ENCODE assay signal across 28 mouse cellular contexts in the genomic region with DNA sequence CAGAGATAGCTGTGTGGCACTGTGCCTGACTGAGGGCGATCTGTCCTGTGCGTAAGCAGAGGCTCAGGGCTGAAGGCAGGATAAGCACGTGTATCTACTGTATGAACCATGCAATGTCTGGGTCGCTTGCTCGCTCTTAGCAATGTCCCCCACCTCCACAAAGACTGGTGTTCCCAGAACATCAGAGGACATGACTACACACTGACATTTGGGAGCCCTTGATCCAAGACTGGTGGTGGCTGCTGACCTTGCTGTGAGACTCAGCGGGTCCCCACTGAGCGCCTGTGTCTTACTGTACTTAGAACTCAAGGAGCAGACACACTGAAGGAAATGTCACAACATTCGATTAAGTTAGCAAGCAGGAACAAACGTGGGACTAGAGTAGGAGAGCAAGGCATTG. TPM values are rescaled to one million over a fixed set of nuclear protein-coding genes. Genes with fewer than 3 reads are reported as not detected.
A peak's percentile ranks its signal among the peaks of the same experiment; 100 is the strongest.
DNase-seq lines count a peak whose midpoint lies in the region; ATAC-seq lines count a peak whose summit lies in the region.
"Had no signal": no experiment of that assay in that cellular context is flagged by ENCODE, and none has a peak within 500 bp of the region (broad histone marks: within the 10 kb centered on the region; RNA-seq: fewer than 3 reads in every experiment).

No protein-coding gene starts in this region.

- no peaks in the 10 kb centered on the region for H3K4me1 ChIP-seq in forebrain, embryonic 14.5 days (ENCODE audit: control insufficient read depth, insufficient read depth, low read length)
- H3K4me1 ChIP-seq: embryonic facial prominence, embryonic 13.5 days; embryonic facial prominence, embryonic 15.5 days; forebrain, embryonic 10.5 days; forebrain, embryonic 12.5 days; forebrain, embryonic 15.5 days had no signal

- ATAC-seq in frontal cortex, adult (ENCODE audit: low TSS enrichment) = peak; percentile 69; the same call in 1 of the 2 replicates
- no peak for ATAC-seq in forebrain, embryonic 14.5 days
- ATAC-seq: forebrain, embryonic 15.5 days; forebrain, postnatal 0 days had no signal

- no peak overlapping the region for H3K4me2 ChIP-seq in forebrain, embryonic 14.5 days (ENCODE audit: low read length)
- H3K4me2 ChIP-seq: embryonic facial prominence, embryonic 13.5 days; embryonic facial prominence, embryonic 15.5 days; forebrain, embryonic 12.5 days; forebrain, embryonic 15.5 days had no signal

- H3K27ac ChIP-seq in forebrain, embryonic 14.5 days (ENCODE audit: low read depth, low read length) = no peak overlapping the region
- H3K27ac ChIP-seq: embryonic facial prominence, embryonic 13.5 days; embryonic facial prominence, embryonic 15.5 days; forebrain, embryonic 10.5 days; forebrain, embryonic 12.5 days; forebrain, embryonic 15.5 days had no signal

- no peaks in the 10 kb centered on the region for H3K9me3 ChIP-seq in forebrain, embryonic 14.5 days (replicated peaks; ENCODE audit: control insufficient read depth, low read length)
- H3K9me3 ChIP-seq: embryonic facial prominence, embryonic 13.5 days; embryonic facial prominence, embryonic 15.5 days; forebrain, embryonic 10.5 days; forebrain, embryonic 12.5 days; forebrain, embryonic 15.5 days had no signal

- no peak overlapping the region for H3K9ac ChIP-seq in forebrain, embryonic 14.5 days (ENCODE audit: low read length)
- H3K9ac ChIP-seq: embryonic facial prominence, embryonic 13.5 days; embryonic facial prominence, embryonic 15.5 days; forebrain, embryonic 12.5 days; forebrain, embryonic 15.5 days; forebrain, postnatal 0 days had no signal

- H3K27me3 ChIP-seq in forebrain, embryonic 14.5 days (replicated peaks; ENCODE audit: control insufficient read depth, insufficient read depth, low read length) = no peaks in the 10 kb centered on the region
- H3K27me3 ChIP-seq: embryonic facial prominence, embryonic 13.5 days; embryonic facial prominence, embryonic 15.5 days; forebrain, embryonic 12.5 days; forebrain, embryonic 15.5 days had no signal

- DNase-seq in adrenal gland, adult 2 months = peak; percentile 69
- no peak for DNase-seq in adrenal gland, postnatal 4 days (ENCODE audit: low spot score in 2 of 2)
- DNase-seq in frontal cortex, postnatal 14 days (ENCODE audit: low spot score in 2 of 2) = no peak
- peak; percentile 54 for DNase-seq in adrenal gland, postnatal 14 days
- DNase-seq in brain, adult 2 months (ENCODE audit: low read depth, low spot score) = peak; percentile 29
- no peak for DNase-seq in forebrain, embryonic 14.5 days (ENCODE audit: low spot score)
- no peak for DNase-seq in left cerebral cortex, adult 8-10 months (ENCODE audit: low spot score in 2 of 2)
- DNase-seq: cerebellum, adult 11 months; cerebellum, adult 18-20 months; cerebellum, adult 8-10 months; cerebellum, adult 9-11 months; cerebellum, postnatal 14 days; cerebellum, postnatal 36 days; embryo, embryonic 11 days; forebrain, postnatal 0 days had no signal

- peaks cover 82% of the 10 kb centered on the region for H3K36me3 ChIP-seq in forebrain, embryonic 14.5 days (ENCODE audit: control insufficient read depth, insufficient read depth, low read length)

- WGBS in forebrain, embryonic 14.5 days = 90% methylated on average over 9 of the region's 9 CpGs

- no peak overlapping the region for H3K4me3 ChIP-seq in forebrain, embryonic 14.5 days (ENCODE audit: low read depth, low read length)
- H3K4me3 ChIP-seq: embryonic facial prominence, embryonic 13.5 days; embryonic facial prominence, embryonic 15.5 days; erythroblast, embryonic 14.5 days; forebrain, embryonic 10.5 days; forebrain, embryonic 12.5 days; forebrain, embryonic 15.5 days had no signal

RNA-seq across cellular contexts. Expression of a gene that starts 36.0 kb away (rescaled TPM):
- total RNA-seq in adrenal gland, adult 2 months (2021) = not detected
- not detected in 2 replicates for polyA plus RNA-seq in adrenal gland, adult 2 months (2012; rRNA removed)
- not detected for total RNA-seq in adrenal gland, postnatal 4 days (2021)
- total RNA-seq in adrenal gland, postnatal 14 days (2021) = not detected in 2 replicates
- not detected in 2 replicates for polyA plus RNA-seq in forebrain, embryonic 14.5 days (2014; fragmentation: Nextera tagmentation; extraction: Ambion mirVana)
- total RNA-seq in left cerebral cortex, adult 8-10 months (2022) = under 1 TPM in 1 of 4 experiments, not detected in 3; 0.13 TPM
- total RNA-seq: common myeloid progenitor, adult 5-6 weeks; gastrocnemius, adult 18-20 months; gastrocnemius, adult 8-10 months; MEL had no signal
- polyA plus RNA-seq: embryonic facial prominence, embryonic 11.5 days; embryonic facial prominence, embryonic 13.5 days; embryonic facial prominence, embryonic 15.5 days; erythroblast, embryonic 14.5 days; forebrain, embryonic 10.5 days; forebrain, embryonic 12.5 days; forebrain, embryonic 15.5 days; forebrain, postnatal 0 days; frontal cortex, adult 2 months had no signal

RNA-seq across cellular contexts. Expression of a gene that starts 55.8 kb away (rescaled TPM):
- 10 to 100 TPM; 13.1 to 23.8 TPM for total RNA-seq in adrenal gland, adult 2 months (2021)
- polyA plus RNA-seq in adrenal gland, adult 2 months (2012; rRNA removed) = 17.2 and 18.5 TPM in 2 replicates
- 10 to 100 TPM; 26.1 to 27.4 TPM for total RNA-seq in adrenal gland, postnatal 4 days (2021)
- 20.6 and 20.7 TPM in 2 replicates for total RNA-seq in adrenal gland, postnatal 14 days (2021)
- polyA plus RNA-seq in forebrain, embryonic 14.5 days (2014; fragmentation: Nextera tagmentation; extraction: Ambion mirVana) = 66.4 TPM in 2 replicates
- 10 to 100 TPM; 26.1 to 38.4 (median 32.5) TPM for total RNA-seq in left cerebral cortex, adult 8-10 months (2022)

Comparison
In these comparisons a context has a peak if more than half of its experiments do, and no peak if none do; other contexts are left out.
1. DNase-seq: peak in adrenal gland, adult 2 months (single experiment), adrenal gland, postnatal 14 days (single experiment) and brain, adult 2 months (single experiment); none in adrenal gland, postnatal 4 days (0 of 2), frontal cortex, postnatal 14 days (0 of 2), forebrain, embryonic 14.5 days (single experiment) and left cerebral cortex, adult 8-10 months (0 of 2).